Mouse (Mus musculus): ENCODE results near the gene Dvl1.

Gene Dvl1

DNA sequence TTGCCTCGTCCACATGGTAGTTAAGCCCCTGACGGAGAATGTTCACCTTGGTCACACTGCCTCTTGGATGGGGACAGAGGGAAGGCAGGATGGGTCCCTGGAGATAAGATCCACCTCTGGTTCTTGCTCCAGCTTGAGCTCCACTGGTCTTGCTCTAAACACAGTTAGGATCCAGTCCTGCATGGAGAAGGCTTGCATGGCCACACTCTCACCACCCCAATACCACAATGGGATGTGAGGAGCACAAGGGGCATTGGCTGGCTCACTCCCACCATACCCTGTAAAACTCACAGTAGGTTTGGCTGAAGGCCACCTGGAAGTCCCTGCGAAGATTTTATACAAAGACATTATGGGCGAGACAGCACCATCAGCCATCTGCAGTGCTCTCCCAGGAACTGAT is 61.5 kb downstream of the Dvl1 start:
- peak in 1 of 2 experiments; percentile 2 for DNase-seq

Measured in cerebellum, adult 18-20 months (tissue).